Mouse (Mus musculus): ENCODE data around the gene March1. TPM values are rescaled to one million over a fixed set of nuclear protein-coding genes. Genes with fewer than 3 reads are reported as not detected.
A peak's percentile ranks its signal among the peaks of the same experiment; 100 is the strongest.

The March1 gene
- polyA plus RNA-seq, 1 experiment from 2014 or later = 0.62 TPM

DNA sequence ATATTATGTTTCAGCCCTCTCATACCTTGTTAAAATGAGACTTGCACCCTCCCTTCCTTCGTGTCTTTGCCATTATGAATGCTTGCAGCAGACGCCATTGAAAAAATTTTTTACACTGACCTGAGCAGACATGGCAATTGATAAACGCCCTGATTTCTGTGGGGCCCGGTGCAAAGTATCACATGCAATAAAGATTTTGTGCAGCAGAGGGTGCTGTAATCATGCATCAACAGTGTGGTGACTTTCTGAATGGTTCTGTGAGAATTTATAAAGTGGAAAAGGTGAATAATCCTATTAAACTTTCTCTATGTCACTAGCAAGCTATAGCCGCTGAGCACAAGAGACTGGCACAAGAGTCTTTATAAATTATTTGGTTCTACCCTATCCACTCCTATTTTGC is 833.0 kb downstream of the March1 start:
- Histone ChIP-seq H3K27me3 (ENCODE audit: control insufficient read depth, insufficient read depth, low read length) (no peaks in the 10 kb centered on the region), H3K9me3 (ENCODE audit: control insufficient read depth, low read depth, low read length) (no peaks in the 10 kb centered on the region), H3K36me3 (ENCODE audit: control insufficient read depth, insufficient read depth, low read length) (no peaks in the 10 kb centered on the region), H3K27ac (ENCODE audit: low read length) (no peak overlapping the region), H3K4me1 (ENCODE audit: control insufficient read depth, insufficient read depth, low read length) (no peaks in the 10 kb centered on the region), H3K4me3 (ENCODE audit: low read depth, low read length) (no peak overlapping the region), H3K9ac (replicated peaks; ENCODE audit: low read depth, low read length) (no peak overlapping the region), H3K4me2 (replicated peaks; ENCODE audit: low read depth, low read length) (no peak overlapping the region)
- no peak for ATAC-seq (ENCODE audit: insufficient number of reproducible peaks, insufficient read depth, low FRiP score, low read depth)
- WGBS = 19% methylated on average over 5 of the region's 5 CpGs

DNA sequence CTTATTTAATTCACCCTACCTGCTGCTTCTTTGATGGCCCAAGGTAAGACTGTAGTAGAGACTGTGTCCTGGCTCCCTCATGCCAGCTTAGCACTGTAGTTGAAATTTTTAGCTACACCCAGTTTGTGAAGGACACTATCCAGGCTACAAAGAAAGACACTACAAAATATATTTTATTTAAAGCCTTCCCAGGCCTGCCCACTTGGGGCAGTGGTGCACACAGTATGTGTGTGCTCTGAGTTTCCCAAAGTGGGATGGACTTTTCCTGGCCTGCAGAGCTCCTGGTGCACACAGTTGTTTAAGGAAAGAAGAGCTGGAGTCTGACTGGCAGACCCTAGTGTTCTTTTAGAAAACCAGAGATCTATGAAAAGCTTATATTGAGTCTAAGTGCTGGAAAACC is 839.4 kb downstream of the March1 start:
- no peak for ATAC-seq (ENCODE audit: insufficient number of reproducible peaks, insufficient read depth, low FRiP score, low read depth)
- H3K9ac ChIP-seq (replicated peaks; ENCODE audit: low read depth, low read length) = no peak overlapping the region
- no peak overlapping the region for H3K4me2 ChIP-seq (replicated peaks; ENCODE audit: low read depth, low read length)
- no peaks in the 10 kb centered on the region for H3K36me3 ChIP-seq (ENCODE audit: control insufficient read depth, insufficient read depth, low read length)
- H3K4me1 ChIP-seq (ENCODE audit: control insufficient read depth, insufficient read depth, low read length) = no peaks in the 10 kb centered on the region
- H3K9me3 ChIP-seq (ENCODE audit: control insufficient read depth, low read depth, low read length) = no peaks in the 10 kb centered on the region
- H3K27ac ChIP-seq (ENCODE audit: low read length) = no peak overlapping the region
- H3K27me3 ChIP-seq (ENCODE audit: control insufficient read depth, insufficient read depth, low read length) = no peaks in the 10 kb centered on the region
- no peak overlapping the region for H3K4me3 ChIP-seq (ENCODE audit: low read depth, low read length)

DNA sequence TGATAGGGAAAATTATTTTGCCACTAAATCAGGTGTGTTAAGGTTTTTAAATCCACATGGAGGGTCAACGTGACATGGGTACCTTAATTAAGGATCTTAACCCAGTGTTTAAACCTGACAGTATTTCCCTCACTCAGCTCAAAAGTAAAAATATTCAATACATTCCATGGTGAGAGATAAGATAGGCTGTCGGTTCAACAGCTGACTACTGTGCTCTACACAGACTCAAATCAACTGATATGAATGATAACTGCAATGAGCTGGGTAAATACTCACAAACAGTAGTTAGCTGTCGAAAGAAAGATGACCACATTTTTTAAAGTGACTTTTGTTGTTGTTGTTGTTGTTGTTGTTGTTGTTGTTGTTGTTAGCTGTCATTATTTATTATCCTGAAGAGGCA is 852.1 kb downstream of the March1 start:
- WGBS = 73% methylated on average over 3 of the region's 3 CpGs
- Histone ChIP-seq H3K4me1 (ENCODE audit: control insufficient read depth, insufficient read depth, low read length) (no peaks in the 10 kb centered on the region), H3K27ac (ENCODE audit: low read length) (no peak overlapping the region), H3K9me3 (ENCODE audit: control insufficient read depth, low read depth, low read length) (no peaks in the 10 kb centered on the region), H3K36me3 (ENCODE audit: control insufficient read depth, insufficient read depth, low read length) (no peaks in the 10 kb centered on the region), H3K4me3 (ENCODE audit: low read depth, low read length) (no peak overlapping the region), H3K27me3 (ENCODE audit: control insufficient read depth, insufficient read depth, low read length) (no peaks in the 10 kb centered on the region), H3K9ac (replicated peaks; ENCODE audit: low read depth, low read length) (no peak overlapping the region), H3K4me2 (replicated peaks; ENCODE audit: low read depth, low read length) (no peak overlapping the region)
- no peak for ATAC-seq (ENCODE audit: insufficient number of reproducible peaks, insufficient read depth, low FRiP score, low read depth)

DNA sequence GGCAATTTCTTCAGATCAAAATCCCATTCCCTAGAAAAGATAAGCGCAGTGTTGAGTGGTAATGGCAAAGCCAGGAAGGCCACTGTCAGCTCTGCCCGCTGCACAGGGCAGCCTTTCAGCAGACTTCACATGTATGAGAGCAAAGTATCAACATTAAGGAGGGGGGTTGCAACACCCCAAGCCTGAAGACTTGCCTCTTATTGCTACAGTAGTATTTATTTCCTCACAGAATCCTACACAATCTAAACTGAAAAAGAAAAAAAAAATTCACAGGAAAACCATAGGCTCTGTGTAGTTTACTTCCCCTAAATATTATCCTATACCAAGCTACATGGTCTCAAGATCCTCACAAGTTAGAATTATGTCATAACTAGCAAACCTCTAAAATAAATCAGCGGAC is 859.2 kb downstream of the March1 start:
- H3K4me1 ChIP-seq (ENCODE audit: control insufficient read depth, insufficient read depth, low read length) = no peaks in the 10 kb centered on the region
- H3K27ac ChIP-seq (ENCODE audit: low read length) = no peak overlapping the region
- no peaks in the 10 kb centered on the region for H3K9me3 ChIP-seq (ENCODE audit: control insufficient read depth, low read depth, low read length)
- no peak overlapping the region for H3K4me3 ChIP-seq (ENCODE audit: low read depth, low read length)
- WGBS = 98% methylated on average over 3 of the region's 3 CpGs
- peaks cover 27% of the 10 kb centered on the region for H3K36me3 ChIP-seq (ENCODE audit: control insufficient read depth, insufficient read depth, low read length)
- ATAC-seq (ENCODE audit: insufficient number of reproducible peaks, insufficient read depth, low FRiP score, low read depth) = no peak
- H3K4me2 ChIP-seq (replicated peaks; ENCODE audit: low read depth, low read length) = no peak overlapping the region
- no peaks in the 10 kb centered on the region for H3K27me3 ChIP-seq (ENCODE audit: control insufficient read depth, insufficient read depth, low read length)
- H3K9ac ChIP-seq (replicated peaks; ENCODE audit: low read depth, low read length) = no peak overlapping the region

DNA sequence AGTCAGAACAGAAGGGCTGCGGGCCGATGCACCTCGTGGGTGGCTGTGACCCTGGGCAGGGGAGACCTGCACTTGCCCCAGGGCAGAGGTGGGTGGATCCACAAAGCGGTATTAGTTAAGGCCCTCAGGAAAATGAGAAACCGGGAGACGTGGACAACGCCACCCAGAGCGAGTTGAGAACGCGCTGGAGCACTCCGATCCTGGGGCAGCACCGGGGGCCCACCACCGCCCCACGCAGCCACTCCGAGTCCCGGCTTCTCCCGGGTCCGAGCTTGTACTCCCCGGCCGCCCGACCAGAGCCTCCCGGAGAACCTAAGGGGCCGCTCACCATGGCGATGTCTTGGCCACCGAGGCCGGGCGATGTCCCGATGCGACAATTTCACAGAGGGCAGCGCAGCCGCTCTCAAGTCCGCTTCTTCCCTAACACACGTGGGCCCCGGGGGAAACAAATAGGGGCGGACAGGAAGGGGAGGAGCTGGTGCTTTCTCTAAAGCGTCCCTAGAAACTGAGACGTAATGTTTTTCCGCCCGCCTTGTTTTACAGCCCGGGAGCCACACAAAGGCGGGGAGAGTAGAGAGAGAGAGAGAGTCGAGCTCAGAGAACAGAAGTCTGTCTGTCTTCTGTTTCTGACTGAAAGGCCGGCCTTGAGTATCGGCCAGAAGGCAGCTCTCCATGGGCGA is 868.5 kb downstream of the March1 start, which contains the start of gene Tma16:
Gene Tma16 (minus strand): TSS at position 447 of the 680 bp plus-strand sequence.
- Histone ChIP-seq H3K4me3 (ENCODE audit: low read depth, low read length) (peak within 1 kb of the TSS; percentile 60), H3K27me3 (ENCODE audit: control insufficient read depth, insufficient read depth, low read length) (no peaks in the 10 kb centered on the region), H3K4me1 (ENCODE audit: control insufficient read depth, insufficient read depth, low read length) (no peaks in the 10 kb centered on the region), H3K36me3 (ENCODE audit: control insufficient read depth, insufficient read depth, low read length) (peaks cover 8% of the 10 kb centered on the region; the same call in 1 of the 2 replicates), H3K27ac (ENCODE audit: low read length) (no peak within 1 kb of the TSS), H3K9me3 (ENCODE audit: control insufficient read depth, low read depth, low read length) (no peaks in the 10 kb centered on the region), H3K4me2 (replicated peaks; ENCODE audit: low read depth, low read length) (peak within 1 kb of the TSS; percentile 59), H3K9ac (replicated peaks; ENCODE audit: low read depth, low read length) (peak within 1 kb of the TSS; percentile 56)
- WGBS = 0% methylated on average over 45 of the region's 45 CpGs
- peak; percentile 93 for ATAC-seq (ENCODE audit: insufficient number of reproducible peaks, insufficient read depth, low FRiP score, low read depth)

DNA sequence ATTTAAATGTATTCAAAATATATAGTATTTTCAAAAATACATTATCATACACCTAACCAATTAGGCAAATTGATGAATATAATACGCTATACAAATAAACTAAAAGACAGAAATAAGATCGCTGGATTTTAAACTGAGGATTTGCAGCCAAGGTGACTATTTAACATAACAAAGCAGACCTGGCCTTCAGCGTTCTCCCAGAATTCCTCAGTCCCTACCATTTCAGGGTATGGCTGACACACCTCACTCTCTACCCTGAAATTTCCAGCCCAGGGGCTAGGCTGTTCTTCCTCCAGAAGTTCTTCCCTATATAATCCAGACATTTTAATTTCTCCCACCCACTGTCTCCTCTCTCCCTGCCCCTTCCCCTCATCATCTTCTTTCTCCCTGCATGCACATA is 870.9 kb downstream of the March1 start:
- Histone ChIP-seq H3K36me3 (ENCODE audit: control insufficient read depth, insufficient read depth, low read length) (no peaks in the 10 kb centered on the region), H3K4me3 (ENCODE audit: low read depth, low read length) (no peak overlapping the region), H3K27me3 (ENCODE audit: control insufficient read depth, insufficient read depth, low read length) (no peaks in the 10 kb centered on the region), H3K4me2 (replicated peaks; ENCODE audit: low read depth, low read length) (no peak overlapping the region), H3K9ac (replicated peaks; ENCODE audit: low read depth, low read length) (no peak overlapping the region), H3K9me3 (ENCODE audit: control insufficient read depth, low read depth, low read length) (no peaks in the 10 kb centered on the region), H3K4me1 (ENCODE audit: control insufficient read depth, insufficient read depth, low read length) (no peaks in the 10 kb centered on the region), H3K27ac (ENCODE audit: low read length) (no peak overlapping the region)
- 47% methylated on average over 3 of the region's 3 CpGs for WGBS
- ATAC-seq (ENCODE audit: insufficient number of reproducible peaks, insufficient read depth, low FRiP score, low read depth) = no peak

DNA sequence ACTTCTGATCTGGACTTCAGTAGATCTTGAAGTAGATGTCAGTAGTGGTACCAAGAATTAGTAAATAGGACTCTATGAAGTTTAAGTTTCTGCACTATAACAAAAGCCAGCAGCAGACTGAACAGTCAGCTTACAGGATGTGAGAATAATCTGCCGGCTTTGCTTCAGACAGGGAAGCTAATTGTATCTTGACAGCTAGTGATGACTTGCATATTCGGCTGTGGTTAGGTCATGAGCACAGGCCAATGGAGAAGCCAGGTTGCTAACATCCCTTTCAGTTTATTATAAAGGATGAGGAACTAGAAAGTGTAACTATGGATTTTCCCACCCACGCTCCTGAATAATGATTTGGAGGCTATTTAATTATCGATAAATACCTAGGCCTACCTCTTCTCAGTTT is 872.9 kb downstream of the March1 start:
- H3K4me3 ChIP-seq (ENCODE audit: low read depth, low read length) = no peak overlapping the region
- H3K36me3 ChIP-seq (ENCODE audit: control insufficient read depth, insufficient read depth, low read length) = no peaks in the 10 kb centered on the region
- no peak overlapping the region for H3K27ac ChIP-seq (ENCODE audit: low read length)
- no peaks in the 10 kb centered on the region for H3K4me1 ChIP-seq (ENCODE audit: control insufficient read depth, insufficient read depth, low read length)
- no peak for ATAC-seq (ENCODE audit: insufficient number of reproducible peaks, insufficient read depth, low FRiP score, low read depth)
- no peak overlapping the region for H3K4me2 ChIP-seq (replicated peaks; ENCODE audit: low read depth, low read length)
- no peaks in the 10 kb centered on the region for H3K9me3 ChIP-seq (ENCODE audit: control insufficient read depth, low read depth, low read length)
- no peak overlapping the region for H3K9ac ChIP-seq (replicated peaks; ENCODE audit: low read depth, low read length)
- H3K27me3 ChIP-seq (ENCODE audit: control insufficient read depth, insufficient read depth, low read length) = no peaks in the 10 kb centered on the region
- WGBS = 78% methylated on average over 4 of the region's 4 CpGs

DNA sequence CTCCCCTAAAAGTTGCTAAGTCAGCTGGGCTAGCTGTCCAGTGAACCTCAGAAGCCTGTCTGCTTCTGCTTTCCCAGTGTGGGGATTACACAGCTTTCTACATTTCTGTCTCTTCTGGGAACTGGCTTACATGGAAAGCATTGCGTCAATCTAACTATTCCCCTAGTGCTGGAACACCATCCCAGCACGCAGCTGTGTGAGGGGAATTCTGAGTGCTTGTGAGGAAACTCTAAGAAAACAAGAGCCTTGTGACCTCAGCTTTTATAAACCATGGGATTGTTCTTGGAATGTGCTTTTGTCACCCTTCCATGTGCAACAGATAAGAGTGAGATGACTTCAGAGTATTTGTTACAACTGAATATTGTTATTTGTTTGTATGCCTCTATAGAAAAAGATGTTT is 876.8 kb downstream of the March1 start:
- Histone ChIP-seq H3K36me3 (ENCODE audit: control insufficient read depth, insufficient read depth, low read length) (no peaks in the 10 kb centered on the region), H3K4me3 (ENCODE audit: low read depth, low read length) (no peak overlapping the region), H3K4me1 (ENCODE audit: control insufficient read depth, insufficient read depth, low read length) (no peaks in the 10 kb centered on the region), H3K27ac (ENCODE audit: low read length) (no peak overlapping the region), H3K9ac (replicated peaks; ENCODE audit: low read depth, low read length) (no peak overlapping the region), H3K27me3 (ENCODE audit: control insufficient read depth, insufficient read depth, low read length) (no peaks in the 10 kb centered on the region), H3K9me3 (ENCODE audit: control insufficient read depth, low read depth, low read length) (no peaks in the 10 kb centered on the region), H3K4me2 (replicated peaks; ENCODE audit: low read depth, low read length) (no peak overlapping the region)
- 81% methylated on average over 2 of the region's 2 CpGs for WGBS
- ATAC-seq (ENCODE audit: insufficient number of reproducible peaks, insufficient read depth, low FRiP score, low read depth) = no peak

DNA sequence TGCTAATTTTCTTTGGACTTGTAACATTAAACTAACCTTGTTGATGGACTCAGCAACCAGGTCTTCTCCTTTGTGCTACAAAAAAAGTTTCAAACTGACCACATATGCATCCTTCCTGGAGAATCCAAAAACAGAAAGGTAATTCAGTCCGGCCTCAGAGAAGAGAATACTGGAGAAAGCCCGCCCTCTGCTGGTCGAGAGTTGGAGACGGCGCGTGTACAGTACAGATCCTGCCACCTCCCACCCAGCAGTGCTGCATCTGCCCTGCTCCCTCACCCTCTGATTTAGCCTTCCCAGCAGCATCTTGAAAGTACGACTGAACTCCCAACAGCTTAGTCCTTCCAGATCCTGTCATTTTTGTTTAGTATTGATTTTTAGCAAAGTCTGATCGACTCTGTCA is 878.0 kb downstream of the March1 start:
- no peak for ATAC-seq (ENCODE audit: insufficient number of reproducible peaks, insufficient read depth, low FRiP score, low read depth)
- 6% methylated on average over 8 of the region's 8 CpGs for WGBS

More for the DNA sequence above, 878.0 kb downstream of the March1 start:
- H3K27me3 ChIP-seq (ENCODE audit: control insufficient read depth, insufficient read depth, low read length) = no peaks in the 10 kb centered on the region
- no peaks in the 10 kb centered on the region for H3K36me3 ChIP-seq (ENCODE audit: control insufficient read depth, insufficient read depth, low read length)
- H3K27ac ChIP-seq (ENCODE audit: low read length) = no peak overlapping the region
- no peak overlapping the region for H3K4me3 ChIP-seq (ENCODE audit: low read depth, low read length)
- no peak overlapping the region for H3K9ac ChIP-seq (replicated peaks; ENCODE audit: low read depth, low read length)
- H3K9me3 ChIP-seq (ENCODE audit: control insufficient read depth, low read depth, low read length) = no peaks in the 10 kb centered on the region
- H3K4me1 ChIP-seq (ENCODE audit: control insufficient read depth, insufficient read depth, low read length) = no peaks in the 10 kb centered on the region
- no peak overlapping the region for H3K4me2 ChIP-seq (replicated peaks; ENCODE audit: low read depth, low read length)
